9 mouse cellular contexts compared by ENCODE assay signal in genomic region chr5:125675623-125676022, GRCm38 (mm10).
A peak's percentile ranks its signal among the peaks of the same experiment; 100 is the strongest.
DNase-seq lines count a peak whose midpoint lies in the region; TF ChIP-seq lines count a peak whose summit lies in the region.
"Had no signal": no experiment of that assay in that cellular context is flagged by ENCODE, and none has a peak within 500 bp of the region (broad histone marks: within the 10 kb centered on the region; RNA-seq: fewer than 3 reads in every experiment).

No protein-coding gene starts in this region.

- intact Hi-C loops in left cerebral cortex, adult 2 months (cut with DNase I), result no loop called here

- H3K27ac ChIP-seq in left cerebral cortex, adult 2 months, result peak overlapping the region; percentile 79

- TF ChIP-seq CTCF in left cerebral cortex, adult 2 months (IDR thresholded peaks at IDR 0.05), result no peak

- peak; percentile 14 to 17 for DNase-seq in cerebellum, postnatal 36 days
- peak; percentile 60 to 78 for DNase-seq in frontal cortex, adult 2 months (ENCODE audit: extremely low spot score in 1 of 2, low spot score in 1 of 2)
- peak; percentile 55 to 66 for DNase-seq in left cerebral cortex, adult 2 months (ENCODE audit: extremely low spot score in 1 of 2, low spot score in 2 of 2)
- peak; percentile 43 for DNase-seq in retina, postnatal 7 days (ENCODE audit: low read depth, low spot score)
- DNase-seq in lung, postnatal 10 days, result no peak
- DNase-seq in thymus, postnatal 14 days, result no peak
- DNase-seq in kidney, adult 11 months, result no peak
- DNase-seq in urinary bladder, adult 2 months (ENCODE audit: low spot score), result no peak

- peak overlapping the region; percentile 18 for H3K4me3 ChIP-seq in left cerebral cortex, adult 2 months
- H3K4me3 ChIP-seq: myocyte had no signal

Comparison
In these comparisons a context has a peak if more than half of its experiments do, and no peak if none do; other contexts are left out.
1. DNase-seq: peak in cerebellum, postnatal 36 days (2 of 2), frontal cortex, adult 2 months (2 of 2), left cerebral cortex, adult 2 months (2 of 2) and retina, postnatal 7 days (single experiment); none in lung, postnatal 10 days (single experiment), thymus, postnatal 14 days (single experiment), kidney, adult 11 months (single experiment) and urinary bladder, adult 2 months (single experiment).